Mouse (Mus musculus): ENCODE data around the gene Urb2.
"Not testable (repeated sequence)": the region's sequence is repeated elsewhere in the genome, so short reads cannot be mapped to it uniquely, and the experiment has no call there.

Urb2 gene

GRCm38 (mm10) chr8:124014299-124014698 lies 7.0 kb upstream of the Urb2 start:
- not testable (repeated sequence) for DNase-seq (ENCODE audit: low spot score in 2 of 2)

DNA sequence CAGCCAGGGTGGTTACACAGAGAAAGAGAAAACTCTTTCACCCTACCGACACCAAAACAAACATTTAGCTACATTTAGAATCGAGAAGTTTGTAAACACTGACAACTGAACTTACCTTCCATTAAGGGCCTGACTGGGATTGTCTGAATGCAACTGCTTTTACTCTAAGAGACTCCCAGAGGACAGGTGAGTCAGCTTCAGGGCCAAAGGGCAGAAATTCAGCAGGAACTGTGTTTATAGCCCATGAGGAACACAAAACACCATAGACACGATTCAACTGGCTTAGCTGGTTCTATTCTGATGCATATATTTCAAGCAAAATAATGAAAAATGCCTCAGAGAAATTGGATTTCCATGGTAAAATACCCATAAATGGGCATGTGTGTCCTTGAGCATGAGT lies 6.6 kb upstream of the Urb2 start:
- DNase-seq (ENCODE audit: low spot score in 2 of 2) = no peak

- no peak for DNase-seq (ENCODE audit: low spot score in 2 of 2)
Measured at GRCm38 (mm10) chr8:124019782-124020181, 1.5 kb upstream of the Urb2 start.

DNA sequence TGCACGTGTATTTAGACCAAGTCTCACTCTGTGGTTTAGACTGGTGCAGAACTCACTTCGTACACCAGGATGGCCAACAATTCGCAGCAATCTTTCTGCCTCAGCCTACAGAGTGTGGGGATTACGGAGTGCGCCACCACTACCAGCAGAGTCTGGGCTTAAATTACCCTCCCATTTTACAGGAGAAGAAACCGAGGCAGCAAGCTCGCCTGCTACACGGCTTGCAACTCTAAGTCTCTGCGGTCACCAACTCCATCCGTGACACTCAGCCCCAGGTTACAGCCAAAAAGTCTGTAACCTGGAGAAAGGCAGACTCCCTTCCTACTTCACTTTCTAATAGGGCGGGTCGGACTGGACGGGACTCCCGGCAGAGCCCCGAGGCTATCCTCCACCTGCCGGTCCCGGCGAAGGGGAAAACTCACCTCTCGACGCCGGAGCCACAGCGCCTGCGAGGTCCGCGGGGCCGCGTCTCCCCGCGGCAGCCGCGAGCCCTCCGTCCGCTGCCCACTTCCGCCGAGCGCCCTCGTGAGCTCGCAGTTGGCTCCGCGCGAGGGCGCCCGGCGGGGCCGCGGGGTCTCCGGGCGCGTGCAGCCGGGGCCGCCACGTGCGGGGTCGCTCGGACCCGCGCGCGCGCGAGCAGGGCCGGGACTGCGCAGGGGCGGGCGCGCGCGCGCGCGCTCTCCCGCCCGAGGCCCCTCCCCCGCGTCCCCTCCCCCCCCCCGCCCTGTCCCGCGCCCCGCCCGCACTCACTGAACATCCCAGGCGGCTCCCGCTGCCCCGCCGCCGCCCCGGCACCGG lies 670 bp upstream of the Urb2 start:
- DNase-seq (ENCODE audit: low spot score in 2 of 2) = peak; percentile 57 to 69

DNA sequence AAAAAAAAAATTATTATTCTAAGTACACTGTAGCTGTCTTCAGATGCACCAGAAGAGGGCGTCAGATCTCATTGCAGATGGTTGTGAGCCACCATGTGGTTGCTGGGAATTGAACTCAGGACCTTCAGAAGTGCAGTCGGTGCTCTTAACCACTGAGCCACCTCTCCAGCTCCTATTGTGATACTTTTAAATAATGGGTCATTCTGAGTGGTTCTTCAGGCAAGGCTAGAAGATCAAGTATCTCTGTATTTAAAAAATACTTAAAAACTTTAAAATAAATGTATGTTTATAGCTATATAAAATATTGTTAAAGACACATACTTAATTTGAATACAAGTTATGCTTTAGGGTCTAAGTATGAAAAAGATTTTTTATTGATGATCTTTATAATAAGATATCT lies 5.0 kb downstream of the Urb2 start:
- DNase-seq (ENCODE audit: low spot score in 2 of 2) = not testable (repeated sequence)

GRCm38 (mm10) chr8:124027831-124028230 lies 6.5 kb downstream of the Urb2 start:
- no peak for DNase-seq (ENCODE audit: low spot score in 2 of 2)

DNA sequence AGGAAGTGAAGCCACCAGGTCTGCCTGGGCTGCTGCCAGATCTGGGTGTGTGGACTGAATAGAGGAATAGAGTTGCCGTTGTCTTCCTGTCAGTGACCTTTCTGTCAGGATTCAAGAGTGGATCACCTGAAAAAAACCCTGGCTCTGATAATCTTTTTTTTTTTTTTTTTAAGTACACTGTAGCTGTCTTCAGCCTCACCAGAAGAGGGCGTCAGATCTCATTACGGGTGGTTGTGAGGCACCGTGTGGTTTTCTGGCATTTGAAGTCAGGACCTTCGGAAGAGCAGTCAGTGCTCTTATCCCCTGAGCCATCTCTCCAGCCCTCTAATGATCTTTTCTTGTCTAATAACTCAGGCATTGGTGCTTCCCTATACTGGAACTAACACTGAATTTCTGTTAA lies 12.1 kb downstream of the Urb2 start:
- no peak for DNase-seq (ENCODE audit: low spot score in 2 of 2)

GRCm38 (mm10) chr8:124038121-124038520 lies 16.8 kb downstream of the Urb2 start:
- DNase-seq (ENCODE audit: low spot score in 2 of 2) = no peak

- DNase-seq (ENCODE audit: low spot score in 2 of 2) = no peak
Measured at GRCm38 (mm10) chr8:124039351-124039750, 18.0 kb downstream of the Urb2 start.

DNA sequence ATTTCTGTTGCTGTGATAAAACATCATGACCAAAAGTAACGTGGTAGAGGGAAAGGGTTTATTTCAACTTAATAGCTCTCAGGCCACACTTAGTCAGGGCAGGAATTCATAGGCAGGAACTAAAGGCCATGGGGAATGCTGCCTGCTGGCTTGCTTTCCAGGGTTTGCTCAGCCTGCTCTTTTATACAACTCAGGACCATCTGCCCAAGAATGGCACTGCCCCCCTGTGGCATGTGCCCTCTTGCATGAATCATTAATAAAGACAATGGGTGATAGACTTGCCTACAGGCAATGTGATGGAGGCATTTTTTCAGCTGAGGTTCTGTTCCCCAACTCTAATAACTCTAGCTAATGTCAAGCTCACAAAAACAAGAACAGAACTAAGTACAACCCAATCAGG lies 20.9 kb downstream of the Urb2 start:
- no peak for DNase-seq (ENCODE audit: low spot score in 2 of 2)

GRCm38 (mm10) chr8:124044421-124044820 lies 23.1 kb downstream of the Urb2 start:
- no peak for DNase-seq (ENCODE audit: low spot score in 2 of 2)

GRCm38 (mm10) chr8:124044931-124045330 lies 23.6 kb downstream of the Urb2 start:
- DNase-seq (ENCODE audit: low spot score in 2 of 2) = no peak

- DNase-seq (ENCODE audit: low spot score in 2 of 2) = no peak
Measured at GRCm38 (mm10) chr8:124045856-124046255, 24.5 kb downstream of the Urb2 start.

DNA sequence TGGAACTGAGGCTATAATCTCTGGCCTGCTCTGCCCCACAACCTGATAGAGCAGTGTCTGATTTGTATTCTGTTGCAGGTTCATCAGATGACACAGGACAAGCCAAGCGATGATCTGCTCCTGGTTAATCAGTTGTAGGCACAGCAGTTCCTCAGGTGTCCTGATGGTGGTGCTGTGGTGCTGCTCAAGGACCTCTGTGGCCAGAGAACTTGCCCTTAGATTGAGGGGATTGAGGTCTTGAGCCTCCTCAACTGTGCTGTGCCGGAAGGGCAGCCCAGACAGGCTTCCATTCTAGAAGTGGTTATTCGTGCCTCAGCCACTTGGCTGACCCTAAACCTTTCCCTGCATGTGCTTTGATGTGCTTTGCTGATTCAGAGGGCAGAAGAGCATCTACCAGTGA lies 30.8 kb downstream of the Urb2 start:
- DNase-seq (ENCODE audit: low spot score in 2 of 2) = peak; percentile 65 to 79

DNA sequence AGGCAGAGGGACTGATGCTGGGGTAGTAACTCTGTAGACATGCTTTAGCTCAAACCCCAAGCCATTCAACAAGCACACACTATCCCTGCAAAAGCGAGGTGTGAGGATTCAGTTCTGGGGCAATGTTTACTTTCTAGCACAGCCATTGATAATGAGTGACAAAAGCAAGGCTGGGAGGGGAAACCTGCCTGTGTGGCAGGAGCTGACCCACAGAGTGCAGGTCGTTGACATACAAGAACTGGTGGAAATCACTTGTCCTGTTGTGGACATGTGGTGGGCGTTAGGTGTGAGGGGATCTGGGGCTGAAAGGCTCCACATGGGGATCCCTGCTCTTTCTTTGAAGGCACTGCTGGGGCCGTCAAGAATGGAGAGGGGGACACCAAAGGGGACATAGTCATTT lies 31.3 kb downstream of the Urb2 start:
- no peak for DNase-seq (ENCODE audit: low spot score in 2 of 2)

DNA sequence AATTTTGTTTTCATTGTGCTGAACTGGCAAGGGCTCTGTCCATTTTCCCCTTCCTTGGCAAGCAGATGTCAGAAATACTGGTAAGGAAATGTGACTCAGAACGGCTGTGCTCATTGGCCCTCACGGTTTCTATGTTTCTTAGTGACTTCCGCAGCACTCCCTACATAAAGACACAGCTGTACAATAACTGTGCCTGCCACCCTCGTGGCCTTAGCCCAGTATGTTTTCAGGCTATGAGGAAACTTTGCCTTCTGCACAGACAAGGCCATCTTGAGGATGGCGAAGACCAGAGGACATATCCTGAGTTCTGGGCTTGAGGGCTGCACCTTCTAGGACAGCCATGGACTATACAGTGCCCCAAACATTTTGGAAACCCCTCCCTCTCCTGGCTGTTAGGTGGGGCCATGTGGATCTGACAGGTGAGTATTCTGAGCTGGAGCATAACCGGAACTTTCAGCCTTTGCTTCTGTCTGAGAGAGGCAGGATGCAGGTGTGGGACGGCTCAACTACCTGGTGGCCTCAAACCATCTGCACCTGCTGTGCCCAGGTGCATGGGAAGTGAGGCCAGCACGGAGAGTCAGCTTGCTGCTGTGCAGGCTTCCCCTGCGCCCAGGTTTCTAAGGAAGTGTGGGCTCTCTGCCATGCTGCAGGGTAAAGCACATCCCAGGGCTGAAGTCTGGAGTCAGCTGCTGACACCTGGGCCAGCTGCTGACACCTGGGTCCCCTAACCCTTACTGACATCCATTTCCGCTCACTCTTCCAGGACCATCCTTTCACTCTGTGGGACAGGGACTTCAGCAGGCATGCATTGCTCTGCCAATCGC lies 35.7 kb downstream of the Urb2 start:
- DNase-seq (ENCODE audit: low spot score in 2 of 2) = peak in 1 of 2 experiments; percentile 13

- DNase-seq (ENCODE audit: low spot score in 2 of 2) = no peak
Measured at GRCm38 (mm10) chr8:124066325-124067058, 45.2 kb downstream of the Urb2 start.

DNA sequence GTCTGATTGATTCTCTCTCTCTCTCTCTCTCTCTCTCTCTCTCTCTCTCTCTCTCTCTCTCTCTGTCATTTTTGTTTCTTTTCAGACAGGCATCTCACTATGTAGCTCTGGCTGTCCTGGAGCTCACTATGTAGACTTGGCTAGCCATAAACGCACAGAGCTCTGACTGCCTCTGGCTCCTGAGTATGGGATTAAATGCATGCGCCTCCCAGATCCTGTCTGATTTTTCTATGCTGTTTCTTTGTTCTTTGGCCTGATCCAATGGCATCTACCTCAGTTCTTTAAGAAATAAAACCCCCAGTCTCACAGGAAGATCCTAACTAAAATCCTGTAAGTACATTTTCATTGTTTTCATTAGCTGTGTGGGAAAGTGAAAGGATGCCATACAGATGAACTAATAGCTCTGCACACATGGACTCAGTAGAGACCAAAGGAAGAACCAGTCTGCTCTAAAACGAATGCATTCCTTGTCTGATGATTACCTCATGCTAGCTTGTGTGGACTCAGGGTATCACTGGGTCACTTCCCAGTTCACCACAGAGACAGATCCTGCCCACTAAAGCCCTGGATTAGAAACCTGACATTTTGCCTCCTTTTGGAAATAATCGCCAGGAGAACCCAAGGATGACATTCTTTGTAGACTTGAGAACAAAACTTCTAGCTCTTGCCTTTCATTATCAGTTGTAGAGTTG lies 45.9 kb downstream of the Urb2 start:
- DNase-seq (ENCODE audit: low spot score in 2 of 2) = no peak

- DNase-seq (ENCODE audit: low spot score in 2 of 2) = peak; percentile 76 to 85
Measured at GRCm38 (mm10) chr8:124070363-124071324, 49.3 kb downstream of the Urb2 start.

DNA sequence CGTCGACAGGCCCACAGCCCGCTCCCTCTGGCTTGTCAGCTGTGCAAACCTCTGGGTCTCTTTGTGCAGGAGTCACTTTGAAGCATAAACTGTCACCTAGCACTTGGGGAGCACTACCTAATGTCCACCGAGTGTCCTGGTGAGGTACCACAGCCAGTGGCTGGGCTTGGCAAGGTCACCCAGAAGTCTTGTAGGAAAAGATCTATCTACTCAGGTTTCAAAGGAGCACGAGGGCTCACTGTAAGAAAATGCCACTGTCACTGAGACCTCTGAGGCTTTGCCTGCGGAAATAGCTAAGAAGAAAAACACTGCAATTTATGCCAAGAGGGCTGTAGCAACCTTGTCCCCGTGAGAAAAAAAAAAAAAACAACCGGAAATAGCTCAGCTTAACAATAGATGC lies 54.7 kb downstream of the Urb2 start:
- DNase-seq (ENCODE audit: low spot score in 2 of 2) = no peak

DNA sequence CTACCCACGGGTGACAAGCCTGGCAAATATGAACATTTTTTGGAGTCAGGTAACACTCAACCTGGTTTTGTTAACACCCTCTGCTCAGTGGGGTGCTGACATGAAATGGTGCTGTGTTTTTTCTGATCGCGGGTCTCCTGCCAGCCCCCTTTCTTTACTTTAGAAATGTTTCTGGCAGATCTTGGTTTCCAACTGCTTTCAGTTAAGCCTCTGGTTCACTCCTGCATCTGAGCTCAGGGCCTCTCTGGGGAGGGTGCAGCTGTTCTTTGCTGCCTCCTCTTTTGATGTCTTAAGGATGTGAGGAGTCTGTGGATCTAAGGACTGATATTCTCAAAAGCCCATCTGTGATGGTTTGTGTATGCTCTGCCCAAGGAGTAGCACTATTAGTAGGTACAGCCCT lies 55.1 kb downstream of the Urb2 start:
- no peak for DNase-seq (ENCODE audit: low spot score in 2 of 2)
